Mouse (Mus musculus): ENCODE results near the gene Crb1. TPM values are rescaled to one million over a fixed set of nuclear protein-coding genes. Genes with fewer than 3 reads are reported as not detected.

The Crb1 gene
- total RNA-seq, 2 experiments from 2014 or later = not detected

DNA sequence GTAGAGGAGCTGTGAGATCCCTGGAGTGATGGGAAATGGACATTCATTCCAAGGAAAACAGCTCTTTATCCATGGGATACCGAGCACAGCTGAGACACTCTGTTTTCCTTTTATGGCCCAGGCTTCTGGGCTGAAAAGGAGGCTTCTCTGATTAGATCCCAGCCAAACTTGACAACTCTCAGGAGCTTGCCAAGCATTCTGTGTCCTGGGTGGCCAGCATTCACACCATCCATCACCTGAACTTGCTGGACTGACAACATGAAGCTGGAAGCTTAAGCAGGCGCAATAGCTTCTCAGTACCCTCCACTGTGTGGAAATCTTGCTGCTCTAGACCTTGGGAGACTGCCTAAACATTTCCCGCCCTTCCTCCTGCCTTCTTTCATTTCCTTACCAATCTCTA lies 144.3 kb downstream of the Crb1 start:
- ATAC-seq (replicated peaks; ENCODE audit: poor library complexity) = no peak

DNA sequence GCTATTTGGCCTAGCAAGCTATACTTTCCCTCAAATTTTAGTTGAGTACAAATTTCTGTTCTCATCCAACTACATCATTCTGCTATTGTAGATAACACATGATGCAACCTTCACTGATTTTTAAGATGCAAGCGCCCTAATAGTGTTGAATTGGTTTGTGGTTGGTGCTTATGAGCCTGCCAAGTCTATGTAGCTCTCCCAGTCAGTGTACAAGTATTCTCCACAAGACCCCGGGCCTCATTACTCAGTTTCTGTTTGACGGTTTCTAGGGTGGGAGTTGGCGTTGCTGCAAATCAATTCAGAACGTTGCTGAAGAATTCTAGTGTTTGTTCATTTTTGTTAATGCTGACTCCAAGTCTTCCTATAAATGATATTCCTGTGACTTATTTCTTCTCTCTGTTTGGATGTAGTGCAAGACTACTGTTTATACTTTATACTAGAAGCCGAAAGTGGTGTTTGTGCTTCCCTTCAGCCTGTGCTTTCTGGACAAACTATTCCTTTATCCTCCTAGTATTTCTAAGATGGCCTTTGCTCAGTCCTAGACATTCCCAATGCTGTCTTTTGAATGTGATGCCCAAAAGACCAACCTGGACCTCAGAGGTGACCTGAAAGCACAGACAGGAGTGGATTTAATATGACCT lies 152.5 kb downstream of the Crb1 start:
- no peak for ATAC-seq (replicated peaks; ENCODE audit: poor library complexity)

GRCm38 (mm10) chr1:139223804-139224203 lies 153.1 kb downstream of the Crb1 start:
- no peak for ATAC-seq (replicated peaks; ENCODE audit: poor library complexity)

DNA sequence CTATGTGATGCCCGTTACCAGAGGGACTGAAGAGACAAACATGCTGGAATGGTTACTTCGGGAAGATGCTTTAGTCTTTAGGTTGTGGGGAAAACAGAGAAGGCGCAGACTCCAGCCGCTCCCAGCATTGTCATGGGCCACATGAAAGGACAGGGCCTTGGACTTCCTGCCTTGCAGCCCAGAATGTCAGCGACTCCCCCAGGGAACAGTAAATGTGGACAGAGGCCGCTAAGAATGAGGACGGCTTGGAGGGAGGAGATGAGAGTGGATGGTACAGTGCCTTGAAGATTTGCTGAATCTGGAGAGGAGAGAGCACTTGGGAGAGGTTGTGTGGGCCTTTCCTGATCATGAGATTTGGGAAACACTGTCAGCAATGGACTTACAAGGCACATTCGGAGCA lies 161.6 kb downstream of the Crb1 start:
- no peak for ATAC-seq (replicated peaks; ENCODE audit: poor library complexity)

GRCm38 (mm10) chr1:139210505-139210904 lies 166.4 kb downstream of the Crb1 start:
- no peak for ATAC-seq (replicated peaks; ENCODE audit: poor library complexity)

DNA sequence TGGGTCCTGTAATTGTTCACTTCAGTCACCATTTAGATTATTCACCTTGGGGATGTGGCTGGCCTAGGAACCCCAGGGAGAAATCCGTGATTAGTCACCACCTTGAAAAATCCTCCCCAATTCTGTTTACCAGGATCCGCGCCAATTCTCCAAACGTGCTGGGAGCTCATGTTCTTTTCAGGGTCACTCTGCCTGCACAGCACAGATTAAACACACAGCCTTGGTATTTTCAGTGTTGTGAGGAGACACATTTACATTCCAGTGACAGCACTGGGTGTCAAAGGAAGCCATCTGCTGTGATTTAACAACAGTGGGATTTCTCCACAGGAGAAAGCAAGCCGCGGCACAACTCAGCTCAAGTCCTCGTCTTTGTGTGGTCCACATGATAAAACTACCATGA lies 167.1 kb downstream of the Crb1 start:
- no peak for ATAC-seq (replicated peaks; ENCODE audit: poor library complexity)

DNA sequence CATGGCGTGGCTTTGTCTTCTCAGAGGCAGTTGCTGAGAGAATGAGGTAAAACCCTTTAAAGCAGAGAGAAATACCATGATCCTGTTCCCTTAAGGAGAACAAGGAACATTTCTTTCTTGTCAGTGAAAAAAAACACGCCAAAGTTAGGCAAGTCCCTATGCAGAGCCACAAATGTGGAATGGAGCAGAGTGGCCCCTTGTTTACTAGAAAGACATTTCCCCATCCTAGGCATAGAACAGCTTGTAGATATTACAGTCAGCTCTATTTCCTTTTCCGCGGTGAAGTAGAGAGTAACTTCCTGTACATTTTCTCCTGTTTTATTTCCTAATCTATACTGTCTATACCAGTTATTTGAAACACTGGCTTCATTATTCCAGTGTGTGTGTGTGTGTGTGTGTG lies 170.6 kb downstream of the Crb1 start:
- ATAC-seq (replicated peaks; ENCODE audit: poor library complexity) = peak; percentile 44; the same call in 1 of the 2 replicates

DNA sequence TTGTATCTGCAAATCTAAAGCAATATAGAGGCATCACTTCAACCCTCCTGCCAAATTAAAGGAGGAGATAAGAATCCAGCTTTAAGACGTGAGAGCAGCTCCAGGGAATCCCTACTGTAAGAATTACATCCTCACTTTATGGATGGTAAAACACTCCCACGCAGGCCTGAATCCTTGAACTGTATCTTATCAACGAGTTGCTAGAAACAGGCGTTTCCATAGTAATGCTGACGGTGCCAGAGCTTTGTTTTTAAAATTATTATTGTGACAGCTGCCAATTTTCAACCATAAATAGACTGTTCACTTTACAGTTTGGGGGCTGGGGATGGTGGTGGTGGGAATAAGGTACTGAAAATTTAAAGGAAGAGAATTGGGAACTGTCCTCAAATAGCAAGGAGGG lies 173.9 kb downstream of the Crb1 start:
- no peak for ATAC-seq (replicated peaks; ENCODE audit: poor library complexity)

- no peak for ATAC-seq (replicated peaks; ENCODE audit: poor library complexity)
Observed at GRCm38 (mm10) chr1:139194428-139195028, 182.4 kb downstream of the Crb1 start.

GRCm38 (mm10) chr1:139194011-139194410 lies 182.9 kb downstream of the Crb1 start:
- no peak for ATAC-seq (replicated peaks; ENCODE audit: poor library complexity)

DNA sequence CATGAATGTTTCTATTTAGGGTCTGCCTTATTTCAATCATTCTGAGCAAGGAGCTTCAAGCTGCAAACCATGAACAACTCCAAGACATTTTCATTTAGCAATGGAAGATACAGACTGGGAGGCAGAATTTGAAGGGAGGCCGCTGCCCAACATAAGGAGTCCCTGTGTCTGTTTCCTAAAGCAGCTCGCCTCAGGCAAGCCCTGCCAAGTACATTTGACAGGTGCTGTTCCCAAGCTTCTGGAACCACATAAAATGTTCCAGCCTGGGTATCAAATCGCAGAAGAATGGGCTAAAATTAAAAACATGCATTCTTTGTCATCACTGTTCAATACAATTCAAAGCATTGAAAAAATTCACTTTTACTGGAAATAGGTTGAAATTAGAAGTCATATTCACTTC lies 184.3 kb downstream of the Crb1 start:
- no peak for ATAC-seq (replicated peaks; ENCODE audit: poor library complexity)

GRCm38 (mm10) chr1:139180481-139181149 lies 196.3 kb downstream of the Crb1 start:
- ATAC-seq (replicated peaks; ENCODE audit: poor library complexity) = peak; percentile 76

DNA sequence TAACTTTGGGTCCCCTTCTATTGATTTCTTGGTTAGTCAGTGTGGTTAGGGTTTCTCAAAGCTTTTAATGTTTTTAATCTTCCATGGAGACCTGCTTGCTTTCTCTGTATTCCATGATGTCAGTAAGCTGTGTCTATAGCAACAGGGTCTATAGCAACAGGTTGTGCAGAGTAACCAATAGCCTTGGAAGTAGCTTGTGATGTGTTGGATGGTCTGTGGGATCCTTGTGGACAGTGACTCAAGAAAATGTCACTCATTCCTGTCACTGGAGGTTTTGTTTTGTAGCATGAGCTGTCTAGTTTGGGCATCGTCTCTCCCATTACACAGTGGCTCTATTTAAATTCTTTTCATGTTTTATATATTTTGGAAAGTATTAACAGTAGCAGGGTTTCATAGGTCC lies 197.2 kb downstream of the Crb1 start:
- no peak for ATAC-seq (replicated peaks; ENCODE audit: poor library complexity)

DNA sequence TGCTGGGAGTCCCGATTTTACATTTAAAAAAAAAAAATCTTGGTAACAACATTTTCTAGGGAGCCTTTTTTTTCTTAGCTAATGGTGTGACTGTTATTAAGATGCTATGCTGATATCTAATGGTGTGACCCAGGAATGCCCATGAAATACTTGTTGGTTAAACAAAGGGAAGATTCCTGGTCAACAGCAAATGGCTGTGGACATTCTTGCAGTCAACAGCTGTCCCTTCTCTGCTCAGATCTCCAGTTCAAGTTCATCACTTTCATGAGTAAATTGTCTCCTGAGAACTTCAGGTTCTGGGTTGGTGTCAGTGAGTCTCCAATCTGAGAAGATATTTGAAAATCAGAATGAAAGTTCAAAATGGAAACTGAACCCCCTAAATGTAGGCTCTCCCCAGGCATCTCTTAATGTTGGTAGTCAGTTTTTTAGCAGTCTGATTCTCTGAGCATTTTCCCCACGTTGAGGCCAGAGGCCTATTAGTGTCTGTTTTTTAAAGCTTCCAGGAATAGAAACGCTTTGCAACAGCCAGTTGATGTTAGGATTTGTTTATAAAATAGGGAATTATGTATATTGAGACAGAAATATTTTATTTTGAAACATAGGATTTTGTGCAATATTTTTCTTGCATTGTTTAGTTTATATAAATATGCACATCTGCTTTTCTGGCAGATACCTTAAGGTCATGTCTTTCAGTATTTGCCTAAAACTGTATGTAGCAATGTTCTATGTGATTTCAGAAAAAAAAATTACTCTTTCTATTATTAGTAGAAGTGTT lies 202.7 kb downstream of the Crb1 start:
- no peak for ATAC-seq (replicated peaks; ENCODE audit: poor library complexity)

GRCm38 (mm10) chr1:139162814-139163213 lies 214.1 kb downstream of the Crb1 start:
- peak; percentile 92 for ATAC-seq (replicated peaks; ENCODE audit: poor library complexity)

- peak; percentile 83 for ATAC-seq (replicated peaks; ENCODE audit: poor library complexity)
Observed at GRCm38 (mm10) chr1:139161619-139162018, 215.3 kb downstream of the Crb1 start.

DNA sequence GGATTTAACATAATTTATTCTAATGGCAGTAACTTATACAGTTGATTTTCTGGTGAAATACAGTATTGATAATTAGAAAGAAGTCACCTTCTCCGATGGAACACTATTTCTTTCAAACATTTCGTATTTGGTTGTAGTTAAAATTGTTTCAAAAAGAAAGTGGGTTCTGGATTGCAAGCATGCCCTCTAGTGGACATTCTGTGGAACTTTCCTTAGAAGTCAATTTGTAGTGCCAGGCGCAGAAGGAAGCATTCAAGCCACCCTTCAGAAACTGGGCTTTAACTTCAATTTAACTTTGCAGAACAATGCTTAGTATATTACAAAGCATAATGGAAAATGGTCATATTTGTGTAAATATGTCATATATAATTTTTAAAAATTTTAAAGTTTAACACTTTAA lies 220.5 kb downstream of the Crb1 start:
- peak; percentile 85 for ATAC-seq (replicated peaks; ENCODE audit: poor library complexity)

DNA sequence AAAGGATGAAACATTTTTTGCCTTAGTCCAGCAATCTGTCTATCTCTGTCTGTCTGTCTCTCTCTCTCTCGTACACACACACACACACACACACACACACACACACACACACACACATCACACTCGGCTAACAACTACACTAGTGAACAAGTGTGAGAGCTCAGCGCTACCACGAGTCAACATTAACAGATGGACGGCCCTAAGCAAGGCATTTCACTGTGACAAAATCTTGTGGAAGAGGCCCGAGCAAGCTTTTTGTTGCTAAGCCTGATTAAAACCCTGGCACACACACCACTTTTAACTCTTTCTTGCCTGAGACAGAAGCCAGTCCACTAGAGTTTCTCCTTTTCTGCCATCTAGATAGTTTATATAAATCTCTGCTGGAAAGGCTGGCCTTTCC lies 223.4 kb downstream of the Crb1 start:
- ATAC-seq (replicated peaks; ENCODE audit: poor library complexity) = no peak

DNA sequence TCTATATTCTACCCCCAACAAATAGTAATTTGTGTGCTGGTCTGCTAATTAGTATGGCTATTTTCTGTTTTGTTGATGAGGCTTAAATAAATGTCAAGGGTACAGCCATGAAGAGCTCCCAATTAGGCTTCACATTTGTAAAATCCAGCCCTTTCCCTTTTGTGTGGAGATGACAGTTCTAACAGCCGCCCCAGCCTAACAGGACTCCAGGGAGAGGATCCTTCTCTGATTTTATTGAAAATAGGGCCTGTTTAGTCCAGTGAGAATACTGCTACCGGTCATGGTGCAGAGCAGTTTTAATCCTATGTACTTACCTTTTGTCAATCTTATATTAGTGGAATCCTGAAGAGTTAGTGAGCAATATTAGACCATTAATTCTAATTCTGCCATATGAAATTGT lies 223.9 kb downstream of the Crb1 start:
- no peak for ATAC-seq (replicated peaks; ENCODE audit: poor library complexity)

Measured in megakaryocyte progenitor cell, adult 5-6 weeks (primary cell).